Mouse (Mus musculus) spleen, postnatal 36 days (tissue): Measurements from ENCODE around the gene Sorcs2.
A peak's percentile ranks its signal among the peaks of the same experiment; 100 is the strongest.

Experiments used
- DNase-seq, 2 experiments: peaks; one replicate each; pipeline ENCODE4 v3.0.0; 2022; ENCODE audit warnings: low spot score in 2 of 2, mixed read lengths in 1 of 2

The Sorcs2 gene

GRCm38 (mm10) chr5:36003797-36004196, 394.1 kb downstream of the Sorcs2 start:
- DNase-seq, result no peak

DNA sequence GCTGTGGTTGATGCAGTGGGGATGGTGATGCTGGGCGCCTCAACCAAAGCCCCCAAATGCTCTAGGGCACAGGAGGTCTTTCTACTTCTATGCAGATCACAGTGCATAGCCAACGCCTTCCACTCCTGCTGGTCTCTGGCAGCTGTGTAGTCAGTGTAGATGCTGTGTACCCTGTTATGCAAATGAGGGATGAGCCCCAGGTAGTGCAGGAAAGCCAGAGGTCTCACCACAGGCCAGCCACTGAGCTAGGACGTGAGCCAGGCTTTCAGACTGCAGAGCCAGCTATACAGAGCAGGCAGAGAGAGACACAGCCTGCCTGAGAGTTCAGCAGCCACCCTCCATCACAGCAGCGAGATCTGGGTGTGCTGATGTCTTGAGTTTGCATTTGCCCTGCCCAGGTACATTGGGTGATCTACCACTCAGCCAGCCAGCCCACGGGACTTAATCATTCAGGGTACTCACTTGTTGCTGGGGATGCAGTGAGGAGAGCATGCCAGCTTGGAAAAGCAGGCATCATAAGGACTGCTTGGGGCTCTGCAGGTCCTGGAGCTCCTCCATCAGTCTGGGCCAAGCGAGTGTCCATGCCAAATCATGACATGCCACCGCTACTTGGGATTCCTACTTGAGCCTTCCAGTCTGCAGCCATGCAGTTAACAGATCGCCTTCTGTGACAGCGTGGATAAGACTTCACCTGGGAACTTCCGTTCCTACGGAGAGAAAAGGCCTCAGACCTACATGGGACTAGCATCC, 407.8 kb downstream of the Sorcs2 start:
- DNase-seq, result no peak

DNA sequence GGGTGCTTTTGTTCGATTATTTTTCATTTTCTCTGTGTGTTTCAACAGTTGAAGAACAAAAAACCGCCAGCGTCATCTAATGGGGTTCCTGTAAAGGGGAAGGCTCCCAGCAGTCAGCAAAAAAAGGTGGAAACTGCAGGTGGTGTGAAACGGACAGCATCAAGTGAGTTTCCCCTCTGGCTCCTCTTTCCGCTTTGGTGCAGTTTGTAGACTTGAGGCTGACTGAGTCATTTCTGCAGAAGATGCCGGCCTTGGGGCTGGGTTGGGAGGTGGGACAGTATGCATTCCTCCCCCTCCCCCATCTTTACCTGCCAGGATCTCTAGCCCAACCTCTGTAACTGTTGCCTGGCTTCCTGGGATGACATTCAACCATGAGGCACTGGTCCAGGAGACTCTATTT, 408.4 kb downstream of the Sorcs2 start:
- no peak for DNase-seq

DNA sequence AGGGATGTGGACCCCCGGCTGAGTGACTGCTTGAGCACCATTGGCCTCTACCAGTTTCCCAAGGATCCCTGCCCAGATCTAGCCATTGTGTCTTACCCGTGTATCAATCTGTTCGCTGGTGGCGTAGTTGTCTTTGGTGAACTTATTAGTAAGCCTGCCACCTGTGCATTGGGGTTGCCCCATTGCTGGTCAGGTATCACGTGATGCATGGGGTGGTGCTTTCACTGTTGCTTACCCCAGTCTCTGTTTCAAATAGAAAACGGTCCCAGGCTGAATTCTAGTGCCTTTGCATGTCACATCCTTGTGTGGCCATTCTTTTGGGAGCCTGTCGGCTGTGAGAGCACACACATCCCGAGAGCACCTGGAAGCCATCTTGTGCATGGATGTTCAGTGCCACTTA, 409.9 kb downstream of the Sorcs2 start:
- no peak for DNase-seq

- no peak for DNase-seq
Measured at GRCm38 (mm10) chr5:35985611-35986010, 412.3 kb downstream of the Sorcs2 start.

- peak; percentile 53 to 56 for DNase-seq
Measured at GRCm38 (mm10) chr5:35981976-35982375, 416.0 kb downstream of the Sorcs2 start.

DNA sequence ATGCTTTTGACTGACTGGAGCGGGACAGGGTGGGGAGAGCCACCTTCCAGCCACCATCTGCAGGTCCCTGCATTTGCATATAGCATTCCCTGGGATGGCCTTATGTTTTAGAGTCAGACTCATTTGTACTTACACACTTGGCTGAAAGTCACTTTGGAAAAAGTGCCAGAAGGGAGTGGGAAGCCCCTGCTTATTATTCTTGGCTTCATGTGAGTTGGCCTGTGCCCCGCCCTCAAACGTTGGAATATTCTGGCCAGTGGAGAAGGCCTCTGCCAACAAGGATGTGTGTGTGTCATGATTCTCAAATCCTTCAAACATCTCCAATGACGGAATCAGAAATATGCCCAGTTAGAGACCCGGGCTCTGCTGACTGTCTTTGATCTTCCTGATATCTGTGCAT, 416.6 kb downstream of the Sorcs2 start:
- no peak for DNase-seq

DNA sequence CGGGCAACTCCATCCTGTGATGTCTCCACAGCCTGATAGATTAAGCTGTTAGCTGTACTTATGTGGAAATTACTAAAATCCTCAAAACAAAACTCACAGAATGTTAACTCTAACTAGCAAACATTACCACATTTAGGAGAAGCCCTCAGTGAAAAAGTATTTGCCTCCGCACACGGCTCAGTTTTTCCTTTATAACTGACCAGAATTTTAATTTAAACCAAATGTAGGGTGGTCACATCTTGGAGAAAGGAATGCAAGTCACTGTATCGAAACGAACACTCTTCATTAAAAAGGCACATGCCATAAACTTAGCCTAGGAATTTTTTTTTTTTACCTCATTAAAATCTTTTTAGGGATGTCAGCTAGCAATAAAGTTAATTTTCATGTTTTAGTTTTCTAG, 417.4 kb downstream of the Sorcs2 start:
- no peak for DNase-seq

- DNase-seq, result peak; percentile 42 to 44
Measured at GRCm38 (mm10) chr5:35975681-35976080, 422.3 kb downstream of the Sorcs2 start.

DNA sequence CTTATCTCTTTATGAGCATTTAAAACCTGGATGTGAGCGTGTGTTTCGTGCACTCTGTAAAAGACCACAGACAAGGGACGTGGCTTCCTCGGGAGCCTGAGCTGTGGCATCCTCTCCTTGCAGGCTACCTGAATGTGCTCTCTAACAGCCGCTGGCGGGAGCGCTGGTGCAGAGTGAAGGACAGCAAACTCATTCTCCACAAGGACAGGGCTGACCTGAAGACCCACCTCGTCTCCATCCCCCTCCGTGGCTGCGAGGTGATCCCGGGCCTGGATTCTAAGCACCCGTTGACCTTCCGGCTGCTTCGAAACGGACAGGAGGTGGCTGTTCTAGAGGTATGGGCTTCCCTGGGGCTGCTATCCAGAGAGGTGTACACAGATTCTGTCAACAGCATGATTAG, 423.7 kb downstream of the Sorcs2 start:
- DNase-seq, result no peak

DNA sequence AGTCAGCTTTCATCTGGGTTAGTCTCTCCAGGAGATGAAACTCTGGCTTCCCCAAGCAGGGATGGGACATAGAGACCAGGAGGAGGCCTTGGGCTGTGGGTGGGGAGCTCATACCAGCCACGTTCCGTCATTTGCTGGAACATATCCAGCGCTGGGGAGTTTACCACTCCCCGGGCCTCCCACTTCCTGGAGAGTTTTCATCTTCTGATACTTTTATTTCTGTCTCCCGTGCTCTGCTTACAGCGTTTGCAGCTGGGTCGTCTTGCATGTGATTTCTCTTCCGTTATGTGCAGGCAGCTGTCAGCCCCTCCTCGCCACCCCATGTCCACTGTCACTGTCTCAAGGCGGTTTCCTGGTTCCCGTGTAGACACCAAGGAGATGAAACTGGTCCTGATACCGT, 424.1 kb downstream of the Sorcs2 start:
- peak; percentile 32 to 33 for DNase-seq

GRCm38 (mm10) chr5:35972739-35973138, 425.2 kb downstream of the Sorcs2 start:
- no peak for DNase-seq

GRCm38 (mm10) chr5:35971841-35972578, 425.9 kb downstream of the Sorcs2 start:
- peak; percentile 40 to 45 for DNase-seq

GRCm38 (mm10) chr5:35970380-35971105, 427.4 kb downstream of the Sorcs2 start:
- no peak for DNase-seq

DNA sequence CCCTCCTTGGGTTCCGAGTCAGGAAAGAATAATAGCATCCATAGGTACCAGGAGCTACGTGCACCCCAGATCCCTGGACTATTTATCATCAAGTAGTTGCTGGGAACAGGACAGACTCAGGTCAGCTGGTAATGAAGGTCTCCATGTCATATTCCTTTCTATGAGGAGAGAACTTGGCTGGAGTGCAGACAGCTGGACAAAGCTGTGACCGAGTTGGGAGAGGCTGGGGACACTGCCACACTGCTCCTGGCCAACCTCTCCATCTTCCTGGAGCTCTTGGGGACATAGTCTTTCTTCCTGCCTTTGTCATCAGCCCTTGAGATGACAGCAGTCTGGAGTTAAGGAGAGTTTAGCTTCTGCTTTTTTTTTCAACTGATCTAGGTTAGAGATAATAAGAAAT, 428.1 kb downstream of the Sorcs2 start:
- no peak for DNase-seq
